Mouse (Mus musculus): ENCODE results near the gene Gm28372. TPM values are rescaled to one million over a fixed set of nuclear protein-coding genes. Genes with fewer than 3 reads are reported as not detected.
A peak's percentile ranks its signal among the peaks of the same experiment; 100 is the strongest.

Gene Gm28372
- polyA plus RNA-seq, 1 experiment from 2014 or later: 0.17 TPM

GRCm38 (mm10) chr2:130414094-130414856, 9.2 kb downstream of the Gm28372 start:
- H3K9ac ChIP-seq (replicated peaks): no peak overlapping the region
- 80% methylated on average over 6 of the region's 6 CpGs for WGBS
- no peaks in the 10 kb centered on the region for H3K9me3 ChIP-seq (replicated peaks)
- no peak for ATAC-seq (ENCODE audit: low FRiP score)
- H3K27me3 ChIP-seq (replicated peaks): no peaks in the 10 kb centered on the region
- no peak overlapping the region for H3K4me2 ChIP-seq
- H3K27ac ChIP-seq (replicated peaks): no peak overlapping the region
- H3K4me1 ChIP-seq: no peaks in the 10 kb centered on the region
- peaks cover 9% of the 10 kb centered on the region; the same call in 1 of the 2 replicates for H3K36me3 ChIP-seq
- H3K4me3 ChIP-seq (replicated peaks): no peak overlapping the region

GRCm38 (mm10) chr2:130421781-130422620, 17.0 kb downstream of the Gm28372 start:
- Histone ChIP-seq H3K27ac (replicated peaks) (no peak overlapping the region), H3K4me3 (replicated peaks) (no peak overlapping the region), H3K9me3 (replicated peaks) (no peaks in the 10 kb centered on the region), H3K4me1 (peaks cover 44% of the 10 kb centered on the region), H3K36me3 (peaks cover 12% of the 10 kb centered on the region; the same call in 1 of the 2 replicates), H3K9ac (replicated peaks) (no peak overlapping the region), H3K27me3 (replicated peaks) (no peaks in the 10 kb centered on the region), H3K4me2 (no peak overlapping the region)
- 97% methylated on average over 26 of the region's 26 CpGs for WGBS
- ATAC-seq (ENCODE audit: low FRiP score): no peak

GRCm38 (mm10) chr2:130423397-130424125, 18.5 kb downstream of the Gm28372 start:
- Histone ChIP-seq H3K27me3 (replicated peaks) (no peaks in the 10 kb centered on the region), H3K4me2 (peak overlapping the region; percentile 83), H3K36me3 (peaks cover 10% of the 10 kb centered on the region; the same call in 1 of the 2 replicates), H3K9me3 (replicated peaks) (no peaks in the 10 kb centered on the region), H3K4me3 (replicated peaks) (peak overlapping the region; percentile 75), H3K9ac (replicated peaks) (peak overlapping the region; percentile 68), H3K27ac (replicated peaks) (peak overlapping the region; percentile 96), H3K4me1 (peaks cover 44% of the 10 kb centered on the region)
- peak; percentile 85 for ATAC-seq (ENCODE audit: low FRiP score)
- WGBS: 15% methylated on average over 49 of the region's 49 CpGs

GRCm38 (mm10) chr2:130424126-130424853, 19.3 kb downstream of the Gm28372 start, which contains the start of the genes Vps16 and Pced1a:
TSS of gene Vps16 (plus strand) at chr2:130424339.
TSS of gene Pced1a (minus strand) at chr2:130424701.
- WGBS: under 1% methylated on average over 56 of the region's 58 CpGs
- peak within 1 kb of the TSS; percentile 75 for H3K4me3 ChIP-seq (replicated peaks)
- peak within 1 kb of the TSS; percentile 68 for H3K9ac ChIP-seq (replicated peaks)
- no peaks in the 10 kb centered on the region for H3K9me3 ChIP-seq (replicated peaks)
- H3K4me2 ChIP-seq: peak within 1 kb of the TSS; percentile 83
- H3K36me3 ChIP-seq: 0 out of 2 replicates have a peak, but pooled peaks cover 3% of the 10 kb centered on the region
- ATAC-seq (ENCODE audit: low FRiP score): peak; percentile 96
- peaks cover 44% of the 10 kb centered on the region for H3K4me1 ChIP-seq
- peak within 1 kb of the TSS; percentile 96 for H3K27ac ChIP-seq (replicated peaks)
- no peaks in the 10 kb centered on the region for H3K27me3 ChIP-seq (replicated peaks)

GRCm38 (mm10) chr2:130425112-130425511, 20.1 kb downstream of the Gm28372 start:
- ATAC-seq (ENCODE audit: low FRiP score): no peak
- WGBS: 40% methylated on average over 5 of the region's 5 CpGs
- Histone ChIP-seq H3K4me2 (peak overlapping the region; percentile 83), H3K9me3 (replicated peaks) (no peaks in the 10 kb centered on the region), H3K9ac (replicated peaks) (peak overlapping the region; percentile 68), H3K27ac (replicated peaks) (peak overlapping the region; percentile 96), H3K27me3 (replicated peaks) (no peaks in the 10 kb centered on the region), H3K4me1 (peaks cover 44% of the 10 kb centered on the region), H3K36me3 (no peaks in the 10 kb centered on the region), H3K4me3 (replicated peaks) (peak overlapping the region; percentile 75)

- no peaks in the 10 kb centered on the region for H3K9me3 ChIP-seq (replicated peaks)
- 74% methylated on average over 2 of the region's 2 CpGs for WGBS
- peaks cover 5% of the 10 kb centered on the region for H3K36me3 ChIP-seq
- H3K4me2 ChIP-seq: no peak overlapping the region
- no peak overlapping the region for H3K27ac ChIP-seq (replicated peaks)
- H3K4me1 ChIP-seq: peaks cover 13% of the 10 kb centered on the region
- H3K27me3 ChIP-seq (replicated peaks): no peaks in the 10 kb centered on the region
- ATAC-seq (ENCODE audit: low FRiP score): no peak
- no peak overlapping the region for H3K4me3 ChIP-seq (replicated peaks)
- H3K9ac ChIP-seq (replicated peaks): no peak overlapping the region
Measured at GRCm38 (mm10) chr2:130429851-130430250, 24.8 kb downstream of the Gm28372 start.

- no peak for ATAC-seq (ENCODE audit: low FRiP score)
- Histone ChIP-seq H3K4me2 (no peak overlapping the region), H3K36me3 (peaks cover 5% of the 10 kb centered on the region), H3K4me3 (replicated peaks) (no peak overlapping the region), H3K4me1 (peaks cover 7% of the 10 kb centered on the region), H3K9ac (replicated peaks) (no peak overlapping the region), H3K27me3 (replicated peaks) (no peaks in the 10 kb centered on the region), H3K27ac (replicated peaks) (no peak overlapping the region), H3K9me3 (replicated peaks) (no peaks in the 10 kb centered on the region)
- WGBS: 81% methylated on average over 3 of the region's 3 CpGs
Measured at GRCm38 (mm10) chr2:130430484-130430883, 25.4 kb downstream of the Gm28372 start.

- no peak for ATAC-seq (ENCODE audit: low FRiP score)
- Histone ChIP-seq H3K9me3 (replicated peaks) (no peaks in the 10 kb centered on the region), H3K4me2 (no peak overlapping the region), H3K36me3 (peaks cover 5% of the 10 kb centered on the region), H3K27me3 (replicated peaks) (no peaks in the 10 kb centered on the region), H3K27ac (replicated peaks) (no peak overlapping the region), H3K9ac (replicated peaks) (no peak overlapping the region), H3K4me3 (replicated peaks) (no peak overlapping the region), H3K4me1 (0 out of 2 replicates have a peak, but pooled peaks cover 2% of the 10 kb centered on the region)
- 93% methylated on average over 3 of the region's 3 CpGs for WGBS
Measured at GRCm38 (mm10) chr2:130432157-130432556, 27.1 kb downstream of the Gm28372 start.

GRCm38 (mm10) chr2:130433152-130433551, 28.1 kb downstream of the Gm28372 start:
- no peak overlapping the region for H3K27ac ChIP-seq (replicated peaks)
- no peaks in the 10 kb centered on the region for H3K27me3 ChIP-seq (replicated peaks)
- H3K4me2 ChIP-seq: no peak overlapping the region
- H3K9ac ChIP-seq (replicated peaks): no peak overlapping the region
- WGBS: 22% methylated on average over 4 of the region's 4 CpGs
- peaks cover 14% of the 10 kb centered on the region for H3K36me3 ChIP-seq
- H3K4me1 ChIP-seq: 0 out of 2 replicates have a peak, but pooled peaks cover 2% of the 10 kb centered on the region
- 0 out of 2 replicates have a peak, but pooled peaks have one; percentile 45 for ATAC-seq (ENCODE audit: low FRiP score)
- no peaks in the 10 kb centered on the region for H3K9me3 ChIP-seq (replicated peaks)
- H3K4me3 ChIP-seq (replicated peaks): no peak overlapping the region

GRCm38 (mm10) chr2:130436769-130437168, 31.7 kb downstream of the Gm28372 start:
- Histone ChIP-seq H3K27me3 (replicated peaks) (no peaks in the 10 kb centered on the region), H3K4me3 (replicated peaks) (no peak overlapping the region), H3K36me3 (peaks cover 48% of the 10 kb centered on the region), H3K9ac (replicated peaks) (no peak overlapping the region), H3K27ac (replicated peaks) (no peak overlapping the region), H3K9me3 (replicated peaks) (no peaks in the 10 kb centered on the region), H3K4me2 (no peak overlapping the region), H3K4me1 (0 out of 2 replicates have a peak, but pooled peaks cover 2% of the 10 kb centered on the region)
- no peak for ATAC-seq (ENCODE audit: low FRiP score)
- 95% methylated on average over 1 of the region's 1 CpGs for WGBS

Data from neural tube, embryonic 15.5 days (tissue).